Mouse (Mus musculus): ENCODE measurements around the gene Rps15. TPM values are rescaled to one million over a fixed set of nuclear protein-coding genes. Genes with fewer than 3 reads are reported as not detected.

The Rps15 gene
- polyA plus RNA-seq, 1 experiment from 2014 or later = 886 TPM

- no peaks in the 10 kb centered on the region for H3K9me3 ChIP-seq (replicated peaks; ENCODE audit: control insufficient read depth, low read length)
- no peaks in the 10 kb centered on the region; the same call in 1 of the 2 replicates for H3K36me3 ChIP-seq (replicated peaks; ENCODE audit: control insufficient read depth, insufficient read depth, low read depth, low read length)
- no peak overlapping the region for H3K27ac ChIP-seq (replicated peaks; ENCODE audit: low read depth, low read length)
- H3K27me3 ChIP-seq (ENCODE audit: control insufficient read depth, insufficient read depth, low read length) = peaks cover 56% of the 10 kb centered on the region
- no peak overlapping the region for H3K4me3 ChIP-seq (ENCODE audit: low read depth, low read length)
- H3K9ac ChIP-seq (replicated peaks; ENCODE audit: low read length) = no peak overlapping the region
- H3K4me2 ChIP-seq (ENCODE audit: low read depth, low read length) = no peak overlapping the region
- H3K4me1 ChIP-seq (ENCODE audit: control insufficient read depth, insufficient read depth, low read length) = no peaks in the 10 kb centered on the region; the same call in 1 of the 2 replicates
- DNase-seq (ENCODE audit: low spot score) (no peak), ATAC-seq (replicated peaks; ENCODE audit: insufficient number of reproducible peaks, low FRiP score, low TSS enrichment, low read depth) (no peak)
- 43% methylated on average over 27 of the region's 27 CpGs for WGBS
Measured at GRCm38 (mm10) chr10:80315315-80315714, 23.1 kb downstream of the Rps15 start.

- Histone ChIP-seq H3K36me3 (replicated peaks; ENCODE audit: control insufficient read depth, insufficient read depth, low read depth, low read length) (no peaks in the 10 kb centered on the region), H3K4me3 (ENCODE audit: low read depth, low read length) (no peak overlapping the region), H3K4me2 (ENCODE audit: low read depth, low read length) (no peak overlapping the region), H3K27me3 (ENCODE audit: control insufficient read depth, insufficient read depth, low read length) (peaks cover 51% of the 10 kb centered on the region), H3K27ac (replicated peaks; ENCODE audit: low read depth, low read length) (no peak overlapping the region), H3K9me3 (replicated peaks; ENCODE audit: control insufficient read depth, low read length) (no peaks in the 10 kb centered on the region), H3K9ac (replicated peaks; ENCODE audit: low read length) (no peak overlapping the region), H3K4me1 (ENCODE audit: control insufficient read depth, insufficient read depth, low read length) (no peaks in the 10 kb centered on the region; the same call in 1 of the 2 replicates)
- ATAC-seq (replicated peaks; ENCODE audit: insufficient number of reproducible peaks, low FRiP score, low TSS enrichment, low read depth) (no peak), DNase-seq (ENCODE audit: low spot score) (no peak)
- WGBS = 32% methylated on average over 11 of the region's 11 CpGs
Measured at GRCm38 (mm10) chr10:80316359-80316781, 24.1 kb downstream of the Rps15 start.

GRCm38 (mm10) chr10:80317011-80317410 lies 24.8 kb downstream of the Rps15 start:
- Histone ChIP-seq H3K4me1 (ENCODE audit: control insufficient read depth, insufficient read depth, low read length) (no peaks in the 10 kb centered on the region; the same call in 1 of the 2 replicates), H3K36me3 (replicated peaks; ENCODE audit: control insufficient read depth, insufficient read depth, low read depth, low read length) (no peaks in the 10 kb centered on the region), H3K27ac (replicated peaks; ENCODE audit: low read depth, low read length) (no peak overlapping the region), H3K27me3 (ENCODE audit: control insufficient read depth, insufficient read depth, low read length) (peaks cover 45% of the 10 kb centered on the region), H3K9me3 (replicated peaks; ENCODE audit: control insufficient read depth, low read length) (no peaks in the 10 kb centered on the region), H3K4me2 (ENCODE audit: low read depth, low read length) (no peak overlapping the region), H3K9ac (replicated peaks; ENCODE audit: low read length) (0 out of 2 replicates have a peak overlapping the region, but pooled peaks have one; percentile 2), H3K4me3 (ENCODE audit: low read depth, low read length) (no peak overlapping the region)
- ATAC-seq (replicated peaks; ENCODE audit: insufficient number of reproducible peaks, low FRiP score, low TSS enrichment, low read depth) (no peak), DNase-seq (ENCODE audit: low spot score) (no peak)
- WGBS = 63% methylated on average over 10 of the region's 10 CpGs

GRCm38 (mm10) chr10:80320340-80320760 lies 28.1 kb downstream of the Rps15 start, which contains the start of gene 2310011J03Rik:
Gene 2310011J03Rik, minus strand, starts transcription at chr10:80320537.
- peak within 1 kb of the TSS; percentile 74 for H3K9ac ChIP-seq (replicated peaks; ENCODE audit: low read length)
- no peaks in the 10 kb centered on the region for H3K9me3 ChIP-seq (replicated peaks; ENCODE audit: control insufficient read depth, low read length)
- under 1% methylated on average over 34 of the region's 34 CpGs for WGBS
- peak within 1 kb of the TSS; percentile 89 for H3K4me3 ChIP-seq (ENCODE audit: low read depth, low read length)
- no peaks in the 10 kb centered on the region for H3K36me3 ChIP-seq (replicated peaks; ENCODE audit: control insufficient read depth, insufficient read depth, low read depth, low read length)
- DNase-seq (ENCODE audit: low spot score) = peak; percentile 96
- H3K4me2 ChIP-seq (ENCODE audit: low read depth, low read length) = peak within 1 kb of the TSS; percentile 77
- no peak within 1 kb of the TSS for H3K27ac ChIP-seq (replicated peaks; ENCODE audit: low read depth, low read length)
- H3K4me1 ChIP-seq (ENCODE audit: control insufficient read depth, insufficient read depth, low read length) = 0 out of 2 replicates have a peak, but pooled peaks cover 6% of the 10 kb centered on the region
- peak; percentile 25; the same call in 1 of the 2 replicates for ATAC-seq (replicated peaks; ENCODE audit: insufficient number of reproducible peaks, low FRiP score, low TSS enrichment, low read depth)
- H3K27me3 ChIP-seq (ENCODE audit: control insufficient read depth, insufficient read depth, low read length) = peaks cover 14% of the 10 kb centered on the region

- Histone ChIP-seq H3K4me2 (ENCODE audit: low read depth, low read length) (no peak overlapping the region), H3K4me1 (ENCODE audit: control insufficient read depth, insufficient read depth, low read length) (0 out of 2 replicates have a peak, but pooled peaks cover 6% of the 10 kb centered on the region), H3K4me3 (ENCODE audit: low read depth, low read length) (no peak overlapping the region), H3K27ac (replicated peaks; ENCODE audit: low read depth, low read length) (no peak overlapping the region), H3K9ac (replicated peaks; ENCODE audit: low read length) (no peak overlapping the region), H3K9me3 (replicated peaks; ENCODE audit: control insufficient read depth, low read length) (no peaks in the 10 kb centered on the region), H3K36me3 (replicated peaks; ENCODE audit: control insufficient read depth, insufficient read depth, low read depth, low read length) (no peaks in the 10 kb centered on the region), H3K27me3 (ENCODE audit: control insufficient read depth, insufficient read depth, low read length) (peaks cover 6% of the 10 kb centered on the region)
- 77% methylated on average over 6 of the region's 6 CpGs for WGBS
- ATAC-seq (replicated peaks; ENCODE audit: insufficient number of reproducible peaks, low FRiP score, low TSS enrichment, low read depth) (no peak), DNase-seq (ENCODE audit: low spot score) (no peak)
Measured at GRCm38 (mm10) chr10:80321014-80321669, 28.9 kb downstream of the Rps15 start.

GRCm38 (mm10) chr10:80321670-80322581 lies 29.7 kb downstream of the Rps15 start:
- no peaks in the 10 kb centered on the region; the same call in 1 of the 2 replicates for H3K27me3 ChIP-seq (ENCODE audit: control insufficient read depth, insufficient read depth, low read length)
- H3K4me3 ChIP-seq (ENCODE audit: low read depth, low read length) = no peak overlapping the region
- no peak overlapping the region for H3K4me2 ChIP-seq (ENCODE audit: low read depth, low read length)
- no peaks in the 10 kb centered on the region for H3K36me3 ChIP-seq (replicated peaks; ENCODE audit: control insufficient read depth, insufficient read depth, low read depth, low read length)
- H3K9me3 ChIP-seq (replicated peaks; ENCODE audit: control insufficient read depth, low read length) = no peaks in the 10 kb centered on the region
- ATAC-seq (replicated peaks; ENCODE audit: insufficient number of reproducible peaks, low FRiP score, low TSS enrichment, low read depth) (no peak), DNase-seq (ENCODE audit: low spot score) (no peak)
- no peak overlapping the region for H3K9ac ChIP-seq (replicated peaks; ENCODE audit: low read length)
- H3K4me1 ChIP-seq (ENCODE audit: control insufficient read depth, insufficient read depth, low read length) = 0 out of 2 replicates have a peak, but pooled peaks cover 6% of the 10 kb centered on the region
- 88% methylated on average over 21 of the region's 21 CpGs for WGBS
- H3K27ac ChIP-seq (replicated peaks; ENCODE audit: low read depth, low read length) = no peak overlapping the region

- Histone ChIP-seq H3K4me1 (ENCODE audit: control insufficient read depth, insufficient read depth, low read length) (0 out of 2 replicates have a peak, but pooled peaks cover 6% of the 10 kb centered on the region), H3K27me3 (ENCODE audit: control insufficient read depth, insufficient read depth, low read length) (no peaks in the 10 kb centered on the region; the same call in 1 of the 2 replicates), H3K36me3 (replicated peaks; ENCODE audit: control insufficient read depth, insufficient read depth, low read depth, low read length) (no peaks in the 10 kb centered on the region), H3K27ac (replicated peaks; ENCODE audit: low read depth, low read length) (no peak overlapping the region), H3K4me2 (ENCODE audit: low read depth, low read length) (peak overlapping the region; percentile 97), H3K9ac (replicated peaks; ENCODE audit: low read length) (peak overlapping the region; percentile 71), H3K9me3 (replicated peaks; ENCODE audit: control insufficient read depth, low read length) (no peaks in the 10 kb centered on the region), H3K4me3 (ENCODE audit: low read depth, low read length) (peak overlapping the region; percentile 59)
- WGBS = 5% methylated on average over 28 of the region's 28 CpGs
- ATAC-seq (replicated peaks; ENCODE audit: insufficient number of reproducible peaks, low FRiP score, low TSS enrichment, low read depth) (no peak), DNase-seq (ENCODE audit: low spot score) (peak; percentile 40)
Measured at GRCm38 (mm10) chr10:80322811-80323211, 30.6 kb downstream of the Rps15 start.

All from embryonic facial prominence, embryonic 11.5 days (tissue).